Mouse (Mus musculus): Measurements from ENCODE around the gene Fam160a1.

DNA sequence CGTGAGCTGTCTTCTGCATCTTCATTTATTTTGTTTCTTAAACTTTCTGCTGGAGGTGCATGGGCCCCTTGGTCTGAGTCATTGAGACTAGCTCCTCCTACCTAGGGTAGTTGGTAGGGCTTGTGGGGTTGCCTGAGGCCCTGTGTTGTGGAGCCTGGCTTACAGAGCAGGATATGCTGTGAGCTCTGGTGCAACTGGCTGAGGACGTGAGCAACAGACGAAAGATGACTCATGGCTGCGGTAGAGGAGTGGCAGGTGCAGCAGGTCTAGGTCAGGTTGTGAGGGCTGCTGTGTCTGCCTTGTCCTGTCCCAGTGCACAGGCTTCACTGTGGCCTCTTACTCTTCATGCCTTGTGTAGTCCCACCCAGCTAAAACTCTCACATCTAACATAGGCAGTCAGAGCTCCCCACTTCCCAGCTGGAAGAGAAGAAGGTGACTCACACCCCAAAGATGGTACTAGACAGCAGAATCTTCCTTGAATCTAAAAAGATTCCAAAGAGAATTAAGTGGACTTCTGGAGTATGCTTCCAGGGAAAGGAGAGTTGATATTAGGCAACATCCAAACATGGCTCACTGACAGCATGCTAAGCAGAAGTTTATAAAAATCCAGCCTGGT lies 187.1 kb downstream of the Fam160a1 start:
- TF ChIP-seq CTCF (IDR thresholded peaks at IDR 0.05; ENCODE audit: extremely low read depth, insufficient read depth, low read length) = no peak
- no peak for TF ChIP-seq POLR2A (IDR thresholded peaks at IDR 0.05; ENCODE audit: extremely low read depth, insufficient read depth, low read length)

All from cortical plate, adult 2 months (tissue).